Mouse (Mus musculus) midbrain, embryonic 13.5 days (tissue): ENCODE measurements around the gene Ethe1. TPM values are rescaled to one million over a fixed set of nuclear protein-coding genes. Genes with fewer than 3 reads are reported as not detected.

ENCODE experiments used
- ATAC-seq: fragments of 200-750 bp; cut with Nextera tagmentation; 2 replicates; pipeline ENCODE4 v1.8.0; 2017; ENCODE audit warnings: mild to moderate bottlenecking, moderate TSS enrichment, moderate library complexity
- H3K27ac ChIP-seq: fragments of 300-500 bp; sonication (generic); 2 replicates; pipeline ENCODE4 v1.5.1; 2015; ENCODE audit warnings: inconsistent platforms, mild to moderate bottlenecking, moderate library complexity
- H3K27me3 ChIP-seq: fragments of 300-500 bp; sonication (generic); 2 replicates; pipeline ENCODE4 v1.6.1; 2015; ENCODE audit warnings: mild to moderate bottlenecking, inconsistent platforms
- H3K36me3 ChIP-seq: fragments of 300-500 bp; sonication (generic); 2 replicates; pipeline ENCODE4 v1.6.1; 2015; ENCODE audit warnings: mild to moderate bottlenecking, inconsistent platforms
- H3K4me1 ChIP-seq: fragments of 300-500 bp; sonication (generic); replicated peaks from 2 replicates; pipeline ENCODE4 v1.6.1; 2015; ENCODE audit warnings: inconsistent platforms
- H3K4me2 ChIP-seq: fragments of 300-500 bp; sonication (generic); replicated peaks from 2 replicates; pipeline ENCODE4 v1.6.1; 2015; ENCODE audit warnings: moderate library complexity, mild to moderate bottlenecking, inconsistent platforms
- H3K4me3 ChIP-seq: fragments of 300-500 bp; sonication (generic); replicated peaks from 2 replicates; pipeline ENCODE4 v1.5.1; 2015; ENCODE audit warnings: mild to moderate bottlenecking, inconsistent platforms
- H3K9ac ChIP-seq: fragments of 300-500 bp; sonication (generic); replicated peaks from 2 replicates; pipeline ENCODE4 v1.6.1; 2015; ENCODE audit warnings: mild to moderate bottlenecking, inconsistent platforms
- H3K9me3 ChIP-seq: fragments of 300-500 bp; sonication (generic); 2 replicates; pipeline ENCODE4 v1.6.1; 2016; ENCODE audit warnings: mild to moderate bottlenecking, inconsistent platforms
- WGBS: fragments of 180-500 bp; shearing (Covaris S2); methylation state at CpG from one replicate; pipeline ENCODE4 v1.1.7; 2015; 5-methylcytosine and 5-hydroxymethylcytosine counted together
- polyA plus RNA-seq: library from polyadenylated mRNA; unstranded; fragments of >200 nt; fragmentation: Nextera tagmentation; extraction: Ambion mirVana; gene quantifications from 2 replicates; pipeline ENCODE4 v1.2.1, GENCODE M21; 2015

Ethe1 gene
- 13.8 and 14.7 TPM in 2 replicates for polyA plus RNA-seq

DNA sequence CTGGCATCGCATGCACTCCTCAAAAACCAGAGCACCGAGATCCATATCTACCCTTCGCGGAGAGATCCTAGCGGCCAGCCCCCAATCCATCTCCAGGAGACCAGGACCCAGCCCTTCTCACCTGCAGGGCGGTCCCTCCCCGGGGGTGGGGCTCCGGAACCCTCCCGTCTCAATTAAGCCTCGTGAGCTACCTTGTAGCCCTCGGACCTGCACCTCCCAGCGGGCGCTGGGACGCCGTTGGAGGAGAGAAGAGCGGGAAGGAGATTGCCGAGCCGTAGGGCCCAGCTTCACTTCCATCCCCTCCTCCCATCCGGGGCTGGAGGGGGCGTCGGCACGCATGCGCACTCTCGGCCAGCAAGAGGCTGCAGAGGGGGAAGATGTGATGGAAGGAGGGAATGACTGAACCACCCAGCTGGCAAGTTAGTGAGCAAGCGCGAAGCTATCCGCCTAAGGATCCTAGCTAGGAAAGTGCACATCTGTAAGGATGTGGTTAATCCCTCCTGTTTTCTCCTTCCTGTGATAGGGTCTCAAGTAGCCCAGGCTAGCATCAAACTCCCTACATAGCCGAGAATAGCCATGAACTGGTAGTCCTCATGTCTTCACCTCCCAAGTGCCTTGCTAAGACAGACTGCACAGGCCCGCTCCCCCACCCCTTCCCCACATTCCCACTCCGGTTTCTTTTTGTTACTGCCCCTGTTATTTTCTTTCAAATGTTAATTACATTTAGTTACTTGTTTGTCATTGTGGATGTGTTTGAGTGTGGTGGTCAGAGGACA, at the start of gene Ethe1, which contains the start of gene Zfp575:
Gene Ethe1, plus strand, starts transcription at position 214 of the 776 bp plus-strand sequence.
Gene Zfp575, minus strand, starts transcription at position 312 of the 776 bp plus-strand sequence.
- Histone ChIP-seq H3K4me1 (peaks cover 12% of the 10 kb centered on the region; the same call in 1 of the 2 replicates), H3K4me2 (peak within 1 kb of the TSS; percentile 71), H3K27me3 (peaks cover 29% of the 10 kb centered on the region), H3K27ac (no peak within 1 kb of the TSS; the same call in 1 of the 2 replicates), H3K4me3 (peak within 1 kb of the TSS; percentile 53), H3K36me3 (no peaks in the 10 kb centered on the region), H3K9ac (peak within 1 kb of the TSS; percentile 75), H3K9me3 (no peaks in the 10 kb centered on the region)
- 6% methylated on average over 30 of the region's 30 CpGs for WGBS
- peak; percentile 75 for ATAC-seq

DNA sequence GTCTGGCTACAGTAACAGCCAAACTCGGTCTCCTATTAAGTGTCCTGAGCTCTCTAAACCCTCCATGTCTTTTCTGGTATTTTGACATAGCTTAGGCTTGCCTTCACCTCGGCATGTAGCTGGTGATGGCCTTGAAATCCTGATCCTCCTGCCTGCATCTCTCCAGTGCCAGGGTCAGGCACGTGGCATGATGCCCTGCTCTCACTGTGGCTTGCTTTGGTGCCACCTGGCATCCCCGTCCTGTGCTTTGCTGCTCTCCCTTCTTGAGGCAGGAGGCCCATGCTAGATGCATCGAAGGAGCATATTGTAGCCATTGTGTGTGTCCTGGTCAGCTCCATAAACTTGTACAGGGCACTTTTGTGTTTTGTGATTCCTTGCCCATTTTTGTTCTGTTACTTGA, 49.8 kb upstream of the Ethe1 start:
- no peak for ATAC-seq
- H3K9ac ChIP-seq = 0 out of 2 replicates have a peak overlapping the region, but pooled peaks have one; percentile 19
- WGBS = 80% methylated on average over 5 of the region's 5 CpGs

DNA sequence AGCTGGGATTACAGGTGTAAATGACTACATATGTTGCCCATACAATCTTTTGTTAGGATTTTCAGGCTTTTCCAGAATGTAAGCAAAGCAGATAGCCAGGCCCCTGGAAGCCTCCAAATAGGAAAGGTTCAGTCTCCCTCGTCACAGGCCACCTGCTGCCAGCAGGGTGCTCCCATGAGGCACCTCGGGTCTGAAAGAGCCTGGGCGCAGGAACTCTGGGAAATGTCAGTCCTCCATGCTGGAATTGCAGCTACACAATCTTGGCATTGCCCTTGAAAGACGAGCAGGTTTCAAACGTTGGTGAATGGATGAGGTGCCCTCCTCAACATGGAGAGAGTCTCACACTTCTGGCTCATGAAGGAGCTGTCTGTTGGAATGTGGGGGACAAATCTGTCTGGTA, 49.2 kb upstream of the Ethe1 start:
- no peak overlapping the region for H3K27ac ChIP-seq
- H3K4me2 ChIP-seq = no peak overlapping the region
- H3K9ac ChIP-seq = no peak overlapping the region
- H3K36me3 ChIP-seq = peaks cover 41% of the 10 kb centered on the region
- H3K27me3 ChIP-seq = peaks cover 8% of the 10 kb centered on the region
- WGBS = 46% methylated on average over 5 of the region's 5 CpGs
- peaks cover 30% of the 10 kb centered on the region for H3K4me1 ChIP-seq
- H3K4me3 ChIP-seq = no peak overlapping the region
- no peak for ATAC-seq
- no peaks in the 10 kb centered on the region for H3K9me3 ChIP-seq

More for the DNA sequence above, 49.8 kb upstream of the Ethe1 start:
- H3K4me1 ChIP-seq = peaks cover 35% of the 10 kb centered on the region
- no peak overlapping the region for H3K27ac ChIP-seq
- H3K9me3 ChIP-seq = no peaks in the 10 kb centered on the region
- no peak overlapping the region for H3K4me2 ChIP-seq
- no peak overlapping the region for H3K4me3 ChIP-seq
- H3K27me3 ChIP-seq = peaks cover 11% of the 10 kb centered on the region
- H3K36me3 ChIP-seq = peaks cover 43% of the 10 kb centered on the region

- Histone ChIP-seq H3K9me3 (no peaks in the 10 kb centered on the region), H3K36me3 (peaks cover 36% of the 10 kb centered on the region), H3K9ac (no peak overlapping the region), H3K27me3 (peaks cover 2% of the 10 kb centered on the region; the same call in 1 of the 2 replicates), H3K4me1 (peaks cover 25% of the 10 kb centered on the region), H3K4me2 (no peak overlapping the region), H3K27ac (no peak overlapping the region), H3K4me3 (no peak overlapping the region)
- ATAC-seq = 0 out of 2 replicates have a peak, but pooled peaks have one; percentile 1
- WGBS = 80% methylated on average over 5 of the region's 5 CpGs
Measured at GRCm38 (mm10) chr7:24538701-24539100, 48.6 kb upstream of the Ethe1 start.

- H3K27ac ChIP-seq = no peak overlapping the region
- 95% methylated on average over 4 of the region's 4 CpGs for WGBS
- no peak overlapping the region for H3K4me3 ChIP-seq
- ATAC-seq = no peak
- H3K4me2 ChIP-seq = no peak overlapping the region
- H3K36me3 ChIP-seq = peaks cover 26% of the 10 kb centered on the region
- H3K9ac ChIP-seq = no peak overlapping the region
- peaks cover 15% of the 10 kb centered on the region for H3K4me1 ChIP-seq
- no peaks in the 10 kb centered on the region for H3K27me3 ChIP-seq
- no peaks in the 10 kb centered on the region for H3K9me3 ChIP-seq
Measured at GRCm38 (mm10) chr7:24539686-24540085, 47.7 kb upstream of the Ethe1 start.

DNA sequence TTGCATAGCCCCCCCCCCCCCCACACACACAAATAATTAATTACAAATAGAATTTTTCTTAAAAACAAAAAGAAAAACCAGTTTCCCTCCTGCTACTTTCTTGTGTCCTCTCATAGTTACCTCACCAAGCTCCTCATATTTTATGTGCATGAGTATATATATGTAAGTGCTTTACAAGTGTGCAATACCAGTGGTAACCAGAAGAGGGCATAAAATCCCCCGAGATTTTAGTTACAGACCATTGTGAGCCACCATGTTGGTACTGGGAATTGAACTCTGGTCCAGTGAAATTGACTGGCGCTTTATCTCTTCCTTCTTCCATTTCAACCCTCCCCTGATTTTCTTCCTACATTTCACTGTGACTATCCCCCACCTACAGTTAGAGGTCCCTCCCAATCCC, 42.8 kb upstream of the Ethe1 start:
- Histone ChIP-seq H3K9ac (no peak overlapping the region), H3K4me2 (no peak overlapping the region), H3K27ac (no peak overlapping the region), H3K4me1 (peaks cover 18% of the 10 kb centered on the region), H3K36me3 (peaks cover 8% of the 10 kb centered on the region), H3K27me3 (no peaks in the 10 kb centered on the region), H3K9me3 (no peaks in the 10 kb centered on the region), H3K4me3 (no peak overlapping the region)
- WGBS = 87% methylated on average over 2 of the region's 2 CpGs
- ATAC-seq = no peak

- H3K9me3 ChIP-seq = no peaks in the 10 kb centered on the region
- ATAC-seq = peak; percentile 18; the same call in 1 of the 2 replicates
- H3K4me3 ChIP-seq = peak within 1 kb of the TSS; percentile 82
- peaks cover 13% of the 10 kb centered on the region for H3K36me3 ChIP-seq
- peaks cover 18% of the 10 kb centered on the region for H3K4me1 ChIP-seq
- peak within 1 kb of the TSS; percentile 75 for H3K4me2 ChIP-seq
- WGBS = 38% methylated on average over 13 of the region's 13 CpGs
- H3K27ac ChIP-seq = peak within 1 kb of the TSS; percentile 64
- H3K9ac ChIP-seq = peak within 1 kb of the TSS; percentile 79
- no peaks in the 10 kb centered on the region for H3K27me3 ChIP-seq
Measured at GRCm38 (mm10) chr7:24546068-24546614, 41.2 kb upstream of the Ethe1 start, which contains the start of the genes Pinlyp and Xrcc1. Gene Pinlyp (minus strand): TSS chr7:24546118. Gene Xrcc1 (plus strand): TSS chr7:24546289.

DNA sequence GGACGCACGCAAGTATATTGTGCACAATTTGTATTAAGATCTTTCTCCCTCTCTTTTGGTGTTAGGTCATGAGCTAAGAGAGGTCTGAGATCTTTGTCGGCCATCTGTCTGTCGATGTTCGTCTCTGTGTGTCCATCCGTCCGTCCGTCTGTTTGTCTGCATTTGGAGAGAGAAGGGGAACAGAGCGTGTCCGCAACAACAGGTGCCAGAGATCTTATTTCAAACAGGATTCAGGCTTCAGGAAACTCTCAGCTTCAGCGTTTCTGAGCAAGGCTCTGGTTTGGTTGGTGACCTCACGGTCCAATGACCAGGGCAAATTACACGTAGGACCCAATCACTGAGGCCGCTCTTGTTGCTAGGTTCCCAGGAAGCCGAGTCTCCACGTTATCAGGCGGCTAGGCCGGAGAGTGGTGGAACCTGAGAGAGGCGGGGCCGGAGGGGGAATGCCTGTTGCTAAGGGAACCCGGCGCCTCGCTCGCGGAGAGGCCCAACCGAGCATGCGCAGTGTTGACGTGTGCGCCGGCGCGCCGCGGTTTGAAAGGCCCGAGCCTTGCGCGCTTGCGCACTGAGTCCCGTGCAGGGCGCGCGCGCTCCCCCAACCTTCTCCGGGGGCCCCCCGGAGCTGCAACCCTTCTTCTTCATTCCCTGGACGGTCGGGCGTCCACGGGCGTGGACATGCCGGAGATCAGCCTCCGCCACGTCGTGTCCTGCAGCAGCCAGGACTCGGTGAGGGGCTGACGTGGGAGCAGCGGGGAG, 40.5 kb upstream of the Ethe1 start:
- no peaks in the 10 kb centered on the region for H3K9me3 ChIP-seq
- peaks cover 13% of the 10 kb centered on the region for H3K36me3 ChIP-seq
- peak overlapping the region; percentile 75 for H3K4me2 ChIP-seq
- under 1% methylated on average over 57 of the region's 57 CpGs for WGBS
- peaks cover 18% of the 10 kb centered on the region for H3K4me1 ChIP-seq
- ATAC-seq = peak; percentile 98
- peak overlapping the region; percentile 64 for H3K27ac ChIP-seq
- H3K9ac ChIP-seq = peak overlapping the region; percentile 79
- H3K27me3 ChIP-seq = no peaks in the 10 kb centered on the region
- peak overlapping the region; percentile 82 for H3K4me3 ChIP-seq

- Histone ChIP-seq H3K4me3 (peak overlapping the region; percentile 82), H3K36me3 (peaks cover 19% of the 10 kb centered on the region), H3K9ac (peak overlapping the region; percentile 79), H3K4me2 (peak overlapping the region; percentile 75), H3K9me3 (no peaks in the 10 kb centered on the region), H3K4me1 (peaks cover 18% of the 10 kb centered on the region), H3K27me3 (no peaks in the 10 kb centered on the region), H3K27ac (peak overlapping the region; percentile 64; the same call in 1 of the 2 replicates)
- WGBS = 31% methylated on average over 13 of the region's 13 CpGs
- no peak for ATAC-seq
Measured at GRCm38 (mm10) chr7:24547534-24548036, 39.8 kb upstream of the Ethe1 start.

DNA sequence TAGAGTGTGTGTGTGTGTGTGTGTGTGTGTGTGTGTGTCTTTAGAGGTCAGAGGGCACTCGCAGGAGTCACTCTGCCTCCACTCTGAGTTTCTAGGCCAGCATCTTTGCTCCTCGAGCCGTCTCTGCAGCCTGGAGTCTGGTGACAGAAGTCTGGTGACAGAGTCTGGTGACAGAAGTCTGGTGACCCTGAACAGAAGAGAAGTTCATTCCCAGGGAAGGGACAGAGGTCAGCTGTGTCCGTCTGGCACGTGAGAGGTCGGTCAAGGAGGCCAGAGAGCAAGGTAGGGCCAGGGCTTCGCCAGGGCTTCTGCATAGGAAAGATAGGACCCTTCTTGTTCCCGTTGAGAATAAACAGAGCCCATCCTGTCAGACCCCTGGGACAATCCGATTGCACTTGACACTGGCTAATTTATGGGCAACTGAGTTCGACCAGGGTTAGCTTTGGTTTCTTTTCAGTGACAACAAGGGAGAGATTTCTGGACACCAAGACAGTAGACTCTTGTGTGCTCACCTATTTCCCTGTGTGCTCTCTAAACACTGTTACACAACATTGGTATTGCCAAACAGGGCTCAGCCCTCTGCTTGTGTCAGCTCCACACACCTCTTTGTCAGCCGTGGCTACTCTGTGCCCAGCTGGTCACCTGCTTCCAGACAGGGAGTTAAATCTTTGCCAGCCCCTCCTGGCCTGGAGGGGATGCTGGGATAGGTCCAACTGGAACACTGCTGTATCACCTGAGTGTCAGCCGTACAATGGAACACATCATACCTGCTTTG, 35.2 kb upstream of the Ethe1 start:
- Histone ChIP-seq H3K4me1 (peaks cover 9% of the 10 kb centered on the region), H3K4me2 (no peak overlapping the region), H3K36me3 (peaks cover 45% of the 10 kb centered on the region), H3K9ac (no peak overlapping the region), H3K4me3 (no peak overlapping the region), H3K27me3 (no peaks in the 10 kb centered on the region), H3K27ac (no peak overlapping the region), H3K9me3 (no peaks in the 10 kb centered on the region)
- no peak for ATAC-seq
- 91% methylated on average over 12 of the region's 12 CpGs for WGBS

DNA sequence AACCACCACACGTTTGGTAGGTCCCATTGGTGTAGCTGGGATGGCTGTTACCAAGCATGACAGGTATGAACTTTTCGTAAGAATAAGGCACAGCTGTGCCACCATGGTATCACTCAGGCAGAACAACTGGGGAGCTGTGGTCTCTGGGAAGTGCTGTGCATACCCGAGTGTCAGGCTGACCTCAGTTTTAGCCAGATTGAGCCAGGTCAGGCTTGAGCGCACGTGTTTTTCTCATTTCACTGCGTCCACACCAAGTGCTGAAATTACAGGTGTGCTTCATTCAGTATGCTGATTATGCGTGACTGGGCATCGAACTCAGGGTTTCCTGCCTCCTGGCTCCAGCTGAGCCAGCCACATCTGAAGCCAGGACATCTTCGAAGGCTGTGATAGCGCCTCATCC, 31.6 kb upstream of the Ethe1 start:
- H3K36me3 ChIP-seq = peaks cover 44% of the 10 kb centered on the region
- no peak overlapping the region for H3K4me2 ChIP-seq
- no peak overlapping the region for H3K9ac ChIP-seq
- H3K27me3 ChIP-seq = no peaks in the 10 kb centered on the region
- H3K27ac ChIP-seq = no peak overlapping the region
- H3K9me3 ChIP-seq = no peaks in the 10 kb centered on the region
- H3K4me3 ChIP-seq = no peak overlapping the region
- H3K4me1 ChIP-seq = no peaks in the 10 kb centered on the region
- no peak for ATAC-seq
- 94% methylated on average over 10 of the region's 10 CpGs for WGBS
